ENCODE assay signal across 8 mouse cellular contexts in genomic region chr9:31912921-31913738, GRCm38 (mm10). TPM values are rescaled to one million over a fixed set of nuclear protein-coding genes. Genes with fewer than 3 reads are reported as not detected.
DNase-seq lines count a peak whose midpoint lies in the region; TF ChIP-seq lines count a peak whose summit lies in the region.

Gene Barx2 (minus strand): TSS chr9:31913462.

- no peaks in the 10 kb centered on the region for H3K36me3 ChIP-seq in ES-Bruce4 (ENCODE audit: control insufficient read depth, insufficient read depth, low read length, poor library complexity, severe bottlenecking)

- peak; percentile 57 for TF ChIP-seq CTCF in ES-Bruce4 (IDR thresholded peaks at IDR 0.05; ENCODE audit: low read depth, low read length)
- TF ChIP-seq CTCF in lung, adult 2 months (IDR thresholded peaks at IDR 0.05; ENCODE audit: insufficient read depth, low read length): no peak

- peak within 1 kb of the TSS; percentile 68 for H3K4me3 ChIP-seq in ES-Bruce4 (ENCODE audit: low read depth, low read length)
- peak within 1 kb of the TSS; percentile 16 for H3K4me3 ChIP-seq in lung, adult 2 months (replicated peaks; ENCODE audit: extremely low read depth, low read depth, low read length)

- no peak for TF ChIP-seq EP300 in ES-Bruce4 (IDR thresholded peaks at IDR 0.05; ENCODE audit: insufficient read depth, low read depth, low read length)

- DNase-seq in cerebellum, adult 9-11 months: peak; percentile 3
- DNase-seq in frontal cortex, adult 2 months (ENCODE audit: extremely low spot score in 1 of 2, low spot score in 1 of 2): peak; percentile 43 to 75
- peak; percentile 70 for DNase-seq in heart, postnatal 4 days
- peak; percentile 25 to 69 for DNase-seq in layer of hippocampus, adult 8-10 months (ENCODE audit: low spot score in 2 of 2)
- DNase-seq in lung, adult 2 months: peak; percentile 17
- peak; percentile 71 for DNase-seq in retina, embryonic 14.5 days (ENCODE audit: low spot score)
- DNase-seq in yolk sac, embryonic 10.5 days (ENCODE audit: low spot score): peak; percentile 42

- 1% methylated on average over 80 of the region's 81 CpGs for WGBS in lung, adult 2 months

- no peaks in the 10 kb centered on the region for H3K4me1 ChIP-seq in ES-Bruce4 (ENCODE audit: control insufficient read depth, insufficient read depth, low read length)
- H3K4me1 ChIP-seq in lung, adult 2 months (ENCODE audit: control insufficient read depth, insufficient read depth, low read length): no peaks in the 10 kb centered on the region; the same call in 1 of the 2 replicates

- TF ChIP-seq POLR2A in ES-Bruce4 (IDR thresholded peaks at IDR 0.05; ENCODE audit: insufficient read depth, low read length): no peak
- no peak for TF ChIP-seq POLR2A in lung, adult 2 months (IDR thresholded peaks at IDR 0.05; ENCODE audit: borderline replicate concordance, extremely low read depth, low read depth, low read length)

- peaks cover 23% of the 10 kb centered on the region for H3K27me3 ChIP-seq in ES-Bruce4 (ENCODE audit: control insufficient read depth, insufficient read depth, low read length, poor library complexity, severe bottlenecking)

- no peaks in the 10 kb centered on the region for H3K9me3 ChIP-seq in ES-Bruce4 (replicated peaks; ENCODE audit: control insufficient read depth, insufficient read depth, low read length, poor library complexity, severe bottlenecking)

- H3K9ac ChIP-seq in ES-Bruce4 (ENCODE audit: low read depth, poor library complexity, severe bottlenecking): peak within 1 kb of the TSS; percentile 19

- no peak within 1 kb of the TSS for H3K27ac ChIP-seq in ES-Bruce4 (ENCODE audit: insufficient read depth, low read length)

RNA-seq across cellular contexts. Expression of gene Barx2, which starts in this region (rescaled TPM):
- 0.46 TPM in 1 of 2 replicates, not detected in the other for polyA plus RNA-seq in ES-Bruce4 (2011; ENCODE audit: insufficient read depth, insufficient read length, low read depth, missing spikeins)
- 1.4 and 1.6 TPM in 2 replicates for polyA plus RNA-seq in frontal cortex, adult 2 months (2012; rRNA removed)
- under 1 TPM in 1 of 2 experiments, not detected in 1; 0.14 TPM for total RNA-seq in heart, postnatal 4 days (2021)
- 1 to 10 TPM in 3 of 4 experiments, under 1 TPM in 1; 0.47 to 1.8 (median 1.1) TPM for total RNA-seq in layer of hippocampus, adult 8-10 months (2022)
- polyA plus RNA-seq in lung, adult 2 months (2012; rRNA removed): 3.0 and 15.1 TPM in 2 replicates

Comparison
In these comparisons a context has a peak if more than half of its experiments do, and no peak if none do; other contexts are left out.
1. Peak in DNase-seq in heart, postnatal 4 days; RNA of the gene not detected or under 1 TPM.
2. DNase-seq: peak in every context shown above with its lines; median percentile 71 in retina, embryonic 14.5 days; 70 in heart, postnatal 4 days; 59 in frontal cortex, adult 2 months; 47 in layer of hippocampus, adult 8-10 months; 42 in yolk sac, embryonic 10.5 days; 17 in lung, adult 2 months; 3 in cerebellum, adult 9-11 months.